Mouse (Mus musculus) spleen, postnatal 10 days (tissue): ENCODE measurements at regions not wholly inside any gene's neighbourhood (a gene's known extent, or its start where the extent isn't known, plus 50 kb on each side); places are given as distances from the start of the nearest gene placed in this dataset.
"Not testable (repeated sequence)": the region's sequence is repeated elsewhere in the genome, so short reads cannot be mapped to it uniquely, and the experiment has no call there.

Experiments used
- DNase-seq, 2 experiments: peaks; one replicate each; pipeline ENCODE4 v3.0.0; 2021 to 2022; ENCODE audit warnings: low spot score in 2 of 2

DNA sequence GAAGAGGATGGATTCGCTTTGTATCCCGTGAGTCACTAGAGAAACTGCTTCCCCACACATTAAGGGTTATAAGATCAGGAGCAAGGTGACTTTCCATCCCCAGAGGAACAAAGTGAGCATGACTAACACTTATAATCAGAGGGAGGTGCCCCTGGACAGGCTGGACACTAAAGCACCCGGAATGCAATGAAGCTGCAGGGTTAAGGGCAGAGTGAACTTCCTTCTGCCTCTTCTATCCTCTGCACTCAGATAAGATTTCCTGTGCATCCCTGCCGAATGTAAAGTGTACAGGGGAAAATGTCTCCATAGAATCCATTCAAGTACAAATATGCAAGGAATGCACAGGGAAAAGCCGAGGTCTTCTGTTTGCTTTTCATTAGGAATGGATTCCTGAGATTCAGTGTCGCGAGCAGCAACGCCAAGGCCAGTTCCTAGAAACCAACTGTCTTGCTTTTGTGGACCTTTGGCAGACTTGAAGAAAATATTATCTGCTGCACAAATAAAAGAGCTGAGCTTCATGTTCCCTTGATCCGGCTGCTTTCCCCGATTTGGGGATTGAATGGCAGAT lies 58.5 kb upstream of the Fbxl7 start:
- no peak for DNase-seq

DNA sequence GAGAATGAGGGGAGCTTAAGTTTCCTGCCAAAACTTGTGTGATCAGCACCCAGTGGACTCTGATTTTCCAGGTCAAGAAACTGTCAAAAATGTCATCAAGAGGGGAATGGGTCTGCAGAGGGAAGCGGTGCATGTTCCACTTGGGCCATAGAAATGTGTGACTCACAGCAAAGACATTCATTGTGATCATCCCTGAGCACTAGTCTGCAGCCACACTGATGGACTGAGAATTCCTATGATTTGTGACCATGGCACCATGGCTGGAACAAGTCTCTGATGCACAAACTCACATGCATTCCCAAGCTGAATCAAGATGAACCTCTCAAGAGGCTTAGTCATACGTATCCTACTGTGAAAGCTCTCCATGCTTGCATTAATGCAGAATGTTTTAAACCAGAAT lies 63.6 kb upstream of the Fbxl7 start:
- no peak for DNase-seq

DNA sequence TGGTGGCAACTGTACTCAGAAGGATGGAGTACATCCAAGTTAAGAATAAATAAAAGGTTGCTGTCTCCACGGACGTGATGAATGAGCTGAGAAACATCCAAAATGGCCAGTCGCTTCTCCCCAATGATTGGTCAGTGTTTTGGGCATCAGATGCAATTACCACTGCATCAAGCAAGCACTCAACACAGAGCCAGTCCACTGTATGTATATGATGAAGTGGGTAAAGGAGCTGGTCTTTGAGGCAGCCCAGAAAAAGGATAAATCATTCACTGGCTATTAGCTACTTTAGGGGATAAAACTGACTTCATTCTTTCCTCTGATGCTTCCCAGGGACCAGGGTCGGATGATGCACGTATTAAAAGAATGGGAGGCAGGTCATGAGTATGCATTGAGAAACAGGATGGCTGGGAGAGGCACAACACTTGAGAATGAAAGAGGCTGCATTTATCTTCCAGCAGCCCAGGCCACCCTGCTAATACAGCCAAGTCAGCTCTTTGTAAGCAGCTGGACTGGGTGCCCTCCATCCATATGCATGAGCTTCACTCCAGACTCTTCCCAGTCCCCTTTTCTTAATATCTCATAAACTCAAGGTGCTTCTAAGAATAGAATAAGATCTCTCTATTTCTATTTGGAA lies 73.1 kb upstream of the Fbxl7 start:
- no peak for DNase-seq

GRCm38 (mm10) chr15:26970770-26971169 lies 75.4 kb upstream of the Fbxl7 start:
- DNase-seq = no peak

GRCm38 (mm10) chr15:26993054-26993453 lies 97.7 kb upstream of the Fbxl7 start:
- DNase-seq = no peak

- no peak for DNase-seq
Measured at GRCm38 (mm10) chr15:27009069-27009468, 113.7 kb upstream of the Fbxl7 start.

DNA sequence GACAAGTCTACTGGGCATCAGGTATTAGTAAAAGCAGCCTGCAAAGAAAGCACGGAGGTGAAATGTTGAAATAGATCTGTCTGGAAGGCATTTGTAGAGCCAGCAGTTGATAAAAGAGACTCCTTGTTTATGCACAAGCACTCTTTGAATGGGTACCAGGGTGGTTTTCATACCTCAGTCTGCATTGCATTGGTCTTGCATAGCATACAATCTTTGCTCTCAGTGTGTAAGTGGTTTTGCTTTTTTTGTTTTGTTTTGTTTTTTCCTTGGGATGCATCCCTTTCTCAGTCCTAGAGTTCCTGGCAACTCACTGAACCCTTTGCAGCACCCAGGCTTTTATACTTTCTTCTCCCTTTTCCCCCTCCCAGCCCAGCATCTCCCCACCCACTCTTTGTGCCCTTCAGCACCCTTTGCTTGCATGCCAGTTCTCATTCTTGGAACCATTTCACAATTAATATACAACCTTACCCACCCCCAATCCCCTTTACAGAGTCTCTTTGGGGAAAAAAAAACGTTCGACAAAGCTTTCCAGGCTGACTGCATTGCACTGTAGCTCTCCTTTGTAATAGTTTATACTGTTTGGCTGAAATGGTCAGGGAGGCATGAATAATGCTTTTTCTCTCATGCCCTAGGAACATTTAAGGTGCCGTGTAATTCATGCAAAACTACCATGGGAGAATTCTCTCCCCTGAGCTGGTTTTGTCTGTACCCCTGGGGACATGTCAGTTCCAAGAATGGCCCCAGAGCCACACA lies 118.7 kb upstream of the Fbxl7 start:
- DNase-seq = no peak

GRCm38 (mm10) chr15:27014659-27014974 lies 119.2 kb upstream of the Fbxl7 start:
- no peak for DNase-seq

DNA sequence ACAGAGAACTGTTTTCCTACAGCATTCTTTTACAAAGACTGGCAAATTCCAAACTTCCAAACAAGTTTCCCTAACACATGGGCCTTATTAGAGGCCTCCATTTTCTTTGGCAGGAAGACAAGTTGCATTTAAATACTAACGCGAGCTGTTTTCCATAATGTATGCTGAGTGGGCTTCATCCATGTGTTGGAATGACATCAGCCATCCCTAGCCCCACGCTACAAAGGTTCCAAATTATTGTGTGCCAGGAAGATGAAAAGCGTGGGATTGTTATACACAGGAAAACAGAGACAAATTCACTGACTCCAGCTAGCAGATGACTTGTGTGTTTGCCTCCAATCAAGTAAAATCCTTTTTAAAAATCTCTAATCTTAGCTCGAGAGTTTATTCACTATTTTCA lies 125.1 kb upstream of the Fbxl7 start:
- no peak for DNase-seq

DNA sequence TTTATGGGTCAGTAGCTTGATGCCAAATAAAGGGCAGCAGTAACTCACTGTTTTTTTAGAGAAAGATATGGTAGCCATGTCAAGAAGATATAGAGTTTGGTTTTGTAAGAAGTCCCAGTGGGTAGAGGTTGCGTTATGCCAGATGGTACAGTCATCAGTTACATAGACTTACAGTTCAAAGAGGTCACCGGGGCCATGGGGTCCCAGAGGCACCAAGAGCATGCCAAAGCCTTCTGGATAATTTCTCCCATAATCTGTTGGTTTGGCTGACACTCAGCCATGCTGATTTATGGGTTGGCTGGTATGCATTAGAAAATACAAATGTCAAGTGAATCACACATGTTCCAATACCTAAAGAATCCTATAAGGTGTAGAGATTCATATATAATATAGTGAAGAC lies 137.9 kb upstream of the Fbxl7 start:
- DNase-seq = no peak

- no peak for DNase-seq
Measured at GRCm38 (mm10) chr15:27043788-27044187, 148.4 kb upstream of the Fbxl7 start.

GRCm38 (mm10) chr15:27050673-27051072 lies 155.3 kb upstream of the Fbxl7 start:
- no peak for DNase-seq

- no peak for DNase-seq
Measured at GRCm38 (mm10) chr15:27063456-27063855, 168.1 kb upstream of the Fbxl7 start.

DNA sequence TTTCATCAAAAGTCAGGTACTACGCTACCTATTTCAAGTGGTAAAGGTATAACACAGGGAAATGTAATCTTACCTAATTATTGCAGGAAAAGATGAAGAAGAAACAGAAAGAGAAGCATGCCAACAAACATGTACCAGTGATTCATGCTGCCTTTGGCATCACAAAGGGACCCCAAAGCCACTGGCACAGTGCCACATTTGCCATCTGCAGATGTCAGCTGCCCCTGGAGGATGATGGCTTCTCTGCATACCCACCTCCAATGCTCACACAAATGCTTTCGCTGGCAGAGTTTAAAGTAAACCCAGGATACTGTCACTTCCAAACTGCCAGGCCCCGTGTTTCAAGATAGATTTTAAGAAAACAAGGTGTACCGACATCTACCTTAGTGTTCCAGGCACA lies 168.6 kb upstream of the Fbxl7 start:
- DNase-seq = no peak

- no peak for DNase-seq
Measured at GRCm38 (mm10) chr15:27067691-27068090, 172.3 kb upstream of the Fbxl7 start.

- DNase-seq = no peak
Measured at GRCm38 (mm10) chr15:27077926-27078325, 182.5 kb upstream of the Fbxl7 start.

DNA sequence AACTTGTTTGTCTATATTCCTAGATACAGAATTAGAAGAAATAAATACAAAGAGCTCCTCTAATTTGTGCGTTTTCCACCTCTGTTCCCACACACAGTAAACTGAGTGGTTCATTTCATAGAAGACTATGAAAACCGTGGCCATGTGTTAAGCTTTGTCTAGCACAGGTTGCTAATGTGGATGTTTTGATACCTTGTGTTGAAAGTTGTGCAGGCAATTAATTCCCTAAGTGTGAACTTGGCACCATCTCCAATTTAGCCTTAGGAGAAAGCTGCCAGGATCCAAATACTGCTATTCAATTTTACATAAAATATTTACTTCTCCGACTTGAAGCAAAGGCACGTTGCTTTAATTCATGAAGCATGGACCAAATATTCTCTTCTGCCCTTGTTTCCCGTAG lies 187.4 kb upstream of the Fbxl7 start:
- no peak for DNase-seq

DNA sequence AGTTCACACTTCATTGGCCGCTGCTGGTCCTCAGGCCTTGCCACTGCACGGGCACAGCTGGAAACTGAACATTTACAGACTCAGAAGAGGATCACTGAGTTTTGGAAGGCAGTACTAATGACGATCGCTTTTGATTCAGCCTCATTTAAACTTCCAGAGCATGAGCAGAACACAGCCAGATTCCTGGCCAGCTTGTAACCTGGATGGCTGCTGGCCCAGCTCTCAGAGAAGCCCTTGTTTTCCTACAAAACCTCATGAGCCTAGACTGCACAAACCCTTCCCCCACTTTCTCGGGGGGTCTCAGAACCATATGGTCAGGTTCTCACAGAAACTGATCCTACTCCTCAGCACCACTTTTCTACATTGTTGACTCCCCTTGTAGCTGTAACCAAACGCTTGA lies 188.2 kb upstream of the Fbxl7 start:
- no peak for DNase-seq

DNA sequence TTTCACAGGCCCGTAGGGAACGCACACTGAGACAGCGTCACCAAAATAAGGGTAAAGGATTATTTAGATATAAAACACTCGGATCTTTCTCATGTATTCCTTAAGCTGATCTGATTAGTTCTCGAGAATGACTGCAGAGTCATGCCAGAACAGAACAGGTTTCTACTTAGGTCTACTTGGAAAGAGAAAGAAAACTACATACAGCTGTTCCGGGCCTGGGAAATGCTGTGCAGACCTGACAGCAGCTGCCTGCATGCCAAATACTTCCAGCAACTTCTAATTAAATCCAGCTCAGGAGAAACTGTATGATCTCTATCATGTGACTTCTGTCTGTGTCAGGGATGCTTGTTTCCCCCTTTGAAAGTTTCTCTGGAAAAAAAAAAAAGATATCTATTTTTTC lies 193.8 kb upstream of the Fbxl7 start:
- no peak for DNase-seq

DNA sequence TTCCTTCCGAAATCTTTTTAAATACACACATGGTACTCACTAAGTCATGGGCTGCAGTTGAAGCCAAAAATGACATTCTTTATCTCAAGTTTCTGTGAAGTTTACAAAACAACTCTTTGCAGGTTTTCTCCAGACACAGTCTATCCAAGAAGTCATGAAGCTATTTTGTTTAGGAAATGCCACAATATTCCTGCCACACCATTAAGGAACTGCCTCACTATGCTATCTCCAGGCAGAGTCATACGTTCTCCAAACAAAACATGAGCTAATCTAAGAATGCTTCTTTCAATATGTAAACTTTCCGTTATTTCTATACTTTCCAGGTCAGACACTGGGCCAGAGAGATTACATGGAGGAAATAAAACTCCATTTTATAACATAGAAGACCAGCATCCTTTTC lies 198.7 kb upstream of the Fbxl7 start:
- DNase-seq = no peak

DNA sequence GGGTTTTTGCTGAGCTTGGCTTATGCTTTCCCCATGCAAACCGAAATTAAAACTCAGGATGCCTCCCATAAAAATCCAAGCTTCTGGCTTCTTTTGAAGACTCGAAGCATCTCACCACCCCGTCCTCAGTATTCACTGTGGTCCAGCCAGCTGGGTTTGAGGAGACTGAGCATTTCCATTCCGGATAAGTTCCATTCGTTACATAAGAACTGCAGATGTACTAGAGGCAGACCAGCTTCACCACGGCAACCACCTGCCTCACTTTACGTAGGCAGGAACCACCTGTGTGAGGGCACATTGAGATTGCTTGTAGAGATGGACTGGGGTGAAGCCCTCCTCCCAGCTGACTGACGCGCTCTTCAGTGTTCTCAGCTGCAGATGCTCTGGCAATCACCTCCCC lies 199.9 kb upstream of the Fbxl7 start:
- no peak for DNase-seq

GRCm38 (mm10) chr15:27101610-27102009 lies 206.2 kb upstream of the Fbxl7 start:
- DNase-seq = not testable (repeated sequence)

- DNase-seq = no peak
Measured at GRCm38 (mm10) chr15:27109130-27109529, 213.8 kb upstream of the Fbxl7 start.

DNA sequence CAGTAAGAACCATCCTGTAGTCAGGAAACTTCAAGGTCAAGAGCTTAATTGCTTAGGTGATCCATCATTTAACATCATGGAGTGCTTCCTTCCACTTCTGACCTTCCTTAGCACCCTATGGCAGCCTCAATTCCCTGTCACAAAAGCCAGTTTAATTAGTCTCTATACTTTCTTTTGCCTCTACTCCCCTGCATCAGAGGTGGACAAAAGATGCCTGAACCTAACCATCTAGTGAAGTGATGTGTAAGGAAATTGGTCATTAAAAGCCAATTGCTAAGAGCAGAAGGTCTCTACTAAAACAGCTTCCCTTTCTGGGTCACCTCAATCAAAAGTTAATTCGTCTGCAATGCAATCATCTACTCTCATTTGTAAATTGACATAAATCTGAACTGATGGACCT lies 234.3 kb upstream of the Fbxl7 start:
- DNase-seq = no peak
